Mouse (Mus musculus): ENCODE data around the gene Apool.

GRCm38 (mm10) chrX:112273550-112273949 lies 37.6 kb upstream of the Apool start:
- no peak for TF ChIP-seq GATA1 (IDR thresholded peaks at IDR 0.05; ENCODE audit: low read length)
- TF ChIP-seq TAL1 (IDR thresholded peaks at IDR 0.05; ENCODE audit: low read length): no peak

Data from erythroblast, embryonic 14.5 days (primary cell).